Mouse (Mus musculus): ENCODE data around the gene Slit3. TPM values are rescaled to one million over a fixed set of nuclear protein-coding genes. Genes with fewer than 3 reads are reported as not detected.

Gene Slit3
- polyA plus RNA-seq, 1 experiment from 2014 or later = 11.1 TPM

DNA sequence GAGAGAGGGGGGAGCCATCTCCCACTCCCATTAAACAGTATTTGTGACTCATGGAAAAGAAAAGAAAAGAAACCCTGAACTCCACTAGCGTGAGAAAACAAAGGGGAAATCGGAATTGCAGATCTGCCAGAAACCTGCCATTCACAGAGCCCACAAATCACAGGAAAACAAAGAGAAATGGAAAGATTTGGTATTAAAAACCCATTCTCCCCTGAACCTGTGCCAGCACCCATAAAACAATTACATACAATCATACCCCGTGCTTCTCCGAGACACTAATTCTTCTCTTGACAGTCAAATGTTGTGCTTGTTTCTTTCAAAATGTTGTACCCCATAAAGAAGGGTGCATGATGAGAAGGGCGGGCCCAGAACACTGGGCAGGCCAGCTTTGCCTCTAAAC is 185.9 kb downstream of the Slit3 start:
- Histone ChIP-seq H3K9ac (ENCODE audit: low read length) (no peak overlapping the region), H3K4me3 (ENCODE audit: low read depth, low read length) (no peak overlapping the region), H3K9me3 (ENCODE audit: control insufficient read depth, low read length) (no peaks in the 10 kb centered on the region; the same call in 1 of the 2 replicates), H3K27me3 (ENCODE audit: control insufficient read depth, insufficient read depth, low read length) (peaks cover 23% of the 10 kb centered on the region), H3K4me1 (ENCODE audit: control insufficient read depth, insufficient read depth, low read length) (no peaks in the 10 kb centered on the region), H3K4me2 (no peak overlapping the region), H3K36me3 (ENCODE audit: control insufficient read depth, insufficient read depth, low read length) (no peaks in the 10 kb centered on the region), H3K27ac (ENCODE audit: low read depth, low read length) (no peak overlapping the region)
- WGBS = 83% methylated on average over 5 of the region's 5 CpGs
- ATAC-seq (ENCODE audit: low FRiP score) (no peak), DNase-seq (ENCODE audit: low spot score, missing footprints) (no peak)

DNA sequence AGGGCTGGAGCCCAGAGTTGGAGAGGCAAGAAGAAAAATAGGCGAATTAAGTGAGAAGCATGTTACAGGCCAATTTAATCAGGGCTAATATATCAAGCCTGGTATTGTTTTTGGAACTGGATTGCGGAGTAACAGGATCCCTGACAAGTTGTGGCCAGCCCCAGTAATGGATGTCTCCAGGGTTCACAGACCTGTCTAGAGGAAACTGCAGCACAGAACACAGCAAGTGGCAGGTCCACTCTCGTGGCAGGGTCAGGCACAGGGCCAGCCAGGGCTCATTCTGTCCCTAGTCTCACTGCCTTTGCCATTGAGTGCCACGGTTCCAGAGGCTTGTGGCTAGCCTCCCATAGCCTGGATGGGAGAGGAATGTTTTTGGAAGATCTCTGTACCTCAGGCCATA is 187.0 kb downstream of the Slit3 start:
- no peak for ATAC-seq (ENCODE audit: low FRiP score)
- 89% methylated on average over 4 of the region's 4 CpGs for WGBS
- H3K9me3 ChIP-seq (ENCODE audit: control insufficient read depth, low read length) = no peaks in the 10 kb centered on the region; the same call in 1 of the 2 replicates
- H3K36me3 ChIP-seq (ENCODE audit: control insufficient read depth, insufficient read depth, low read length) = no peaks in the 10 kb centered on the region
- H3K27ac ChIP-seq (ENCODE audit: low read depth, low read length) = no peak overlapping the region
- H3K27me3 ChIP-seq (ENCODE audit: control insufficient read depth, insufficient read depth, low read length) = peaks cover 34% of the 10 kb centered on the region
- H3K9ac ChIP-seq (ENCODE audit: low read length) = no peak overlapping the region
- no peak overlapping the region for H3K4me2 ChIP-seq
- DNase-seq (ENCODE audit: low spot score, missing footprints) = no peak
- no peaks in the 10 kb centered on the region for H3K4me1 ChIP-seq (ENCODE audit: control insufficient read depth, insufficient read depth, low read length)
- H3K4me3 ChIP-seq (ENCODE audit: low read depth, low read length) = no peak overlapping the region

DNA sequence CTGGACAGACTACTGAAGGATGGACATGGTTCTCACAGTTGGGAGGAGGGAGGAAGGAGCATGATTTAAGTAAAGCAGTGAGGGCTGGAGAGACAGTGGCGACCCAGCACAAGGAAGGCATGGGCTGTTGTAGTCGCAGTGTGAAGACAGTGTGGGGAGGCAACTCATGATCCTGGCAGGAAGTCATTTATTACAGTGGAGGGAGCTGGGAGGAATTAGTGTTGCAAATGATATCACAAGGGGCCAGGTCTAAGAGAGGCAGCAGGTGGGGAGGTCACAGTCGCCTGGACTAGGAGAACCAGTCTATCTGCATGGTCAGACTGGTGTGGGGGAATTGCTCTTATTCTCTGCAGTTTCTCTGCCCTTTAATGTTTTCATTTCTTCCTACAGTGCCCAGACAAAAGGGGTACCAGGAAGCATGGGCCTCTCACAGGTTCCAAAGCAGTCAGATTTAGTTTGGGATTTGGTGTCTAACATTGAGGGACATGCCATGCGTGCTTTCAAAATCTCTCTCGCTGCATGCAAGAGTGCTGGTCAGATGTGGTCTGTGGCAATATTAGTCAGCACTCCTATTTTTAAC is 194.5 kb downstream of the Slit3 start:
- Histone ChIP-seq H3K4me3 (ENCODE audit: low read depth, low read length) (no peak overlapping the region), H3K9ac (ENCODE audit: low read length) (no peak overlapping the region), H3K36me3 (ENCODE audit: control insufficient read depth, insufficient read depth, low read length) (no peaks in the 10 kb centered on the region), H3K4me1 (ENCODE audit: control insufficient read depth, insufficient read depth, low read length) (peaks cover 11% of the 10 kb centered on the region), H3K27me3 (ENCODE audit: control insufficient read depth, insufficient read depth, low read length) (peaks cover 73% of the 10 kb centered on the region), H3K27ac (ENCODE audit: low read depth, low read length) (no peak overlapping the region), H3K9me3 (ENCODE audit: control insufficient read depth, low read length) (no peaks in the 10 kb centered on the region), H3K4me2 (no peak overlapping the region)
- ATAC-seq (ENCODE audit: low FRiP score) = no peak
- DNase-seq (ENCODE audit: low spot score, missing footprints) = no peak
- 86% methylated on average over 5 of the region's 5 CpGs for WGBS

DNA sequence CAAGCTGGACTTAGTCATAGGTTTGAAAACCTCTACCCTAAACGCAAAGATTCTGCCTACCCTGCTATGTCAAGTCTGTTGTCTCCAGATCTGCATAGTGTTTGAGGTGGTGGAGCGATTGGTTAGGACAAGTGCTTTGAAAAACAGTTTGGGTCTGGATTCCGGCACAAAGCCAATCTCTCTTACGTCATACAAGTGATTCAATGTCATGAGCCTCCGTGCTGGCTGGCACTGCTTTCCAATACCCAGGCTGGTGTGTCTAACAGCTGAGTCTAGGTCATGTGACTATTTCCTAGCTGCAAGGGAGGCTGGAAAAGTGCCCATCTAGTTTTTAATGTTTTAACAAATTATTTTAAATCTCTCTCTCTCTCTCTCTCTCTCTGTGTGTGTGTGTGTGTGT is 196.2 kb downstream of the Slit3 start:
- H3K36me3 ChIP-seq (ENCODE audit: control insufficient read depth, insufficient read depth, low read length) = no peaks in the 10 kb centered on the region
- H3K27me3 ChIP-seq (ENCODE audit: control insufficient read depth, insufficient read depth, low read length) = peaks cover 79% of the 10 kb centered on the region
- H3K4me1 ChIP-seq (ENCODE audit: control insufficient read depth, insufficient read depth, low read length) = peaks cover 11% of the 10 kb centered on the region
- no peak overlapping the region for H3K27ac ChIP-seq (ENCODE audit: low read depth, low read length)
- 91% methylated on average over 5 of the region's 5 CpGs for WGBS
- no peaks in the 10 kb centered on the region for H3K9me3 ChIP-seq (ENCODE audit: control insufficient read depth, low read length)
- ATAC-seq (ENCODE audit: low FRiP score) (no peak), DNase-seq (ENCODE audit: low spot score, missing footprints) (no peak)
- no peak overlapping the region for H3K9ac ChIP-seq (ENCODE audit: low read length)
- no peak overlapping the region for H3K4me2 ChIP-seq
- H3K4me3 ChIP-seq (ENCODE audit: low read depth, low read length) = no peak overlapping the region

- no peaks in the 10 kb centered on the region for H3K36me3 ChIP-seq (ENCODE audit: control insufficient read depth, insufficient read depth, low read length)
- H3K27me3 ChIP-seq (ENCODE audit: control insufficient read depth, insufficient read depth, low read length) = peaks cover 78% of the 10 kb centered on the region
- H3K9ac ChIP-seq (ENCODE audit: low read length) = no peak overlapping the region
- no peak overlapping the region for H3K4me2 ChIP-seq
- H3K27ac ChIP-seq (ENCODE audit: low read depth, low read length) = peak overlapping the region; percentile 25; the same call in 1 of the 2 replicates
- ATAC-seq (ENCODE audit: low FRiP score) = peak; percentile 94
- DNase-seq (ENCODE audit: low spot score, missing footprints) = peak; percentile 94
- no peak overlapping the region for H3K4me3 ChIP-seq (ENCODE audit: low read depth, low read length)
- peaks cover 3% of the 10 kb centered on the region; the same call in 1 of the 2 replicates for H3K9me3 ChIP-seq (ENCODE audit: control insufficient read depth, low read length)
- H3K4me1 ChIP-seq (ENCODE audit: control insufficient read depth, insufficient read depth, low read length) = peaks cover 11% of the 10 kb centered on the region
- WGBS = 23% methylated on average over 7 of the region's 7 CpGs
Measured at GRCm38 (mm10) chr11:35317775-35318432, 196.9 kb downstream of the Slit3 start.

DNA sequence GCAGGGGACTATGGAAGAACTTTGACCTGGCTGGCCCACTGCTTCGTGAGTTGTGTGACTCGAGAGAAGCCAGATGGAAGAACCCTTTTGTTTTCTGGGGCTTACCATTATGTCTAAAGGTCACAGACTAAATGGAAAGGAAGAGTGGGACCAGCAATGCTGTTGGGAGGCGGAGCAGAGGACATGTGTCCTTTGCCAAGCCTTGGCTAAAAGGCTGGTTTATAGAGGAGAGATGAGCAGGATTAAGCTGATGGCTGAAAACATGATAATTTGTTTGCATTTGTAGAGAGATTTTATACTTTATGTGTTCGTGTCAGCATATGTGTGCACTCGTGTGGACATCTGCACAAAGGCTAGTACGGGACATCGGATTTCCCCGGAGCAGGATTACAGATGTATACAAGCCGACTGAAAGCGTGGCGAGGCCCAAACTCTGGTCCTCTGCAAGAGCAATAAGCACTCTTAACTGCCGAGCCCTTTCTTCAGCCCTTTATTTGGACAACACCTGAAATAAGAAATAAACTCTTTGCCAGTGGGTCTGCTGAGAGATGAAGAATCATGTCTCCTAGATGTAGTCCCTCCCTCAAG is 197.5 kb downstream of the Slit3 start:
- H3K27me3 ChIP-seq (ENCODE audit: control insufficient read depth, insufficient read depth, low read length) = peaks cover 77% of the 10 kb centered on the region
- H3K9ac ChIP-seq (ENCODE audit: low read length) = no peak overlapping the region
- peak; percentile 18 for ATAC-seq (ENCODE audit: low FRiP score)

GRCm38 (mm10) chr11:35320518-35320917 is 199.5 kb downstream of the Slit3 start:
- Histone ChIP-seq H3K9ac (ENCODE audit: low read length) (no peak overlapping the region), H3K9me3 (ENCODE audit: control insufficient read depth, low read length) (peaks cover 4% of the 10 kb centered on the region; the same call in 1 of the 2 replicates), H3K27ac (ENCODE audit: low read depth, low read length) (no peak overlapping the region), H3K4me2 (no peak overlapping the region), H3K4me3 (ENCODE audit: low read depth, low read length) (no peak overlapping the region), H3K36me3 (ENCODE audit: control insufficient read depth, insufficient read depth, low read length) (no peaks in the 10 kb centered on the region), H3K4me1 (ENCODE audit: control insufficient read depth, insufficient read depth, low read length) (peaks cover 11% of the 10 kb centered on the region), H3K27me3 (ENCODE audit: control insufficient read depth, insufficient read depth, low read length) (peaks cover 77% of the 10 kb centered on the region)
- no peak for DNase-seq (ENCODE audit: low spot score, missing footprints)
- no peak for ATAC-seq (ENCODE audit: low FRiP score)
- 91% methylated on average over 2 of the region's 3 CpGs for WGBS

More for the DNA sequence above, 197.5 kb downstream of the Slit3 start:
- no peak overlapping the region for H3K27ac ChIP-seq (ENCODE audit: low read depth, low read length)
- peak; percentile 89 for DNase-seq (ENCODE audit: low spot score, missing footprints)
- H3K4me3 ChIP-seq (ENCODE audit: low read depth, low read length) = no peak overlapping the region
- H3K4me2 ChIP-seq = no peak overlapping the region
- H3K36me3 ChIP-seq (ENCODE audit: control insufficient read depth, insufficient read depth, low read length) = no peaks in the 10 kb centered on the region
- H3K9me3 ChIP-seq (ENCODE audit: control insufficient read depth, low read length) = peaks cover 4% of the 10 kb centered on the region; the same call in 1 of the 2 replicates
- WGBS = 15% methylated on average over 12 of the region's 12 CpGs
- H3K4me1 ChIP-seq (ENCODE audit: control insufficient read depth, insufficient read depth, low read length) = peaks cover 11% of the 10 kb centered on the region

DNA sequence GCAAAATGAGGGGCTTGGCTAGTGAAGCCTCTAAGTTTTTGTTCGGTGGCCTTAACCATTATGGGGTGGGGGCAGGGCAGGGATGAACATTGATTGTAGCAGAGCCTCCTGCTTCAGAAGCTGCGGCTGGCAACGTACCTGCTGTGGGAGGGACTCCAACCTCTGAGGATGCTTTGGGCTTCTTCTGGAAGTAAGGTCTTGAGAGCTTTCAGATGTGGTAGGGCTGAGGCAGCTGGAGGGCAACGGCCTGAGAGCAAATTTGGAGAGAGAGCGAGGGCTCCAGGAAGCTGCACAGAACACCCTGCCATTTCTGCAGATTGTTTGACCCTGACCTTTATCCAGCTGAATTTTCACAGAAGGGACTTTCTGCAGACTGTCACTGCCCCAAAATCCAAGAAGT is 203.4 kb downstream of the Slit3 start:
- WGBS = 75% methylated on average over 5 of the region's 5 CpGs
- DNase-seq (ENCODE audit: low spot score, missing footprints) = no peak
- Histone ChIP-seq H3K4me3 (ENCODE audit: low read depth, low read length) (no peak overlapping the region), H3K27me3 (ENCODE audit: control insufficient read depth, insufficient read depth, low read length) (peaks cover 97% of the 10 kb centered on the region), H3K9ac (ENCODE audit: low read length) (no peak overlapping the region), H3K36me3 (ENCODE audit: control insufficient read depth, insufficient read depth, low read length) (no peaks in the 10 kb centered on the region), H3K4me1 (ENCODE audit: control insufficient read depth, insufficient read depth, low read length) (no peaks in the 10 kb centered on the region; the same call in 1 of the 2 replicates), H3K9me3 (ENCODE audit: control insufficient read depth, low read length) (peaks cover 4% of the 10 kb centered on the region; the same call in 1 of the 2 replicates), H3K27ac (ENCODE audit: low read depth, low read length) (no peak overlapping the region), H3K4me2 (no peak overlapping the region)
- no peak for ATAC-seq (ENCODE audit: low FRiP score)

Measured in midbrain, embryonic 11.5 days (tissue).